Mouse (Mus musculus) stomach, postnatal 0 days (tissue): ENCODE results near the gene Fgfr2. TPM values are rescaled to one million over a fixed set of nuclear protein-coding genes. Genes with fewer than 3 reads are reported as not detected.

Experiments
- ATAC-seq: fragments of 200-750 bp; cut with Nextera tagmentation; 2 replicates; pipeline ENCODE4 v1.8.0; 2017; ENCODE audit not compliant: low FRiP score, low TSS enrichment
- DNase-seq: peaks from one replicate; pipeline ENCODE4 v3.0.0-alpha.2; 2016; ENCODE audit warnings: low spot score
- H3K27ac ChIP-seq: fragments of 300-500 bp; sonication (generic); replicated peaks from 2 replicates; pipeline ENCODE4 v1.5.1; 2014; ENCODE audit warnings: mild to moderate bottlenecking, control low read depth
- H3K27me3 ChIP-seq: fragments of 300-500 bp; sonication (generic); 2 replicates; pipeline ENCODE4 v1.6.1; 2014; ENCODE audit warnings: low read length; ENCODE audit not compliant: control insufficient read depth, insufficient read depth
- H3K36me3 ChIP-seq: fragments of 300-500 bp; sonication (generic); 2 replicates; pipeline ENCODE4 v1.6.1; 2014; ENCODE audit warnings: low read length, mixed read lengths; ENCODE audit not compliant: control insufficient read depth, insufficient read depth
- H3K4me1 ChIP-seq: fragments of 300-500 bp; sonication (generic); replicated peaks from 2 replicates; pipeline ENCODE4 v1.6.1; 2014; ENCODE audit warnings: antibody characterized with exemption; ENCODE audit not compliant: control insufficient read depth, insufficient read depth
- H3K4me2 ChIP-seq: fragments of 300-500 bp; sonication (generic); replicated peaks from 2 replicates; pipeline ENCODE4 v1.6.1; 2014; ENCODE audit warnings: low read depth, mild to moderate bottlenecking, control low read depth, moderate library complexity
- H3K4me3 ChIP-seq: fragments of 300-500 bp; sonication (generic); 2 replicates; pipeline ENCODE4 v1.5.1; 2014; ENCODE audit warnings: low read depth, low read length, control low read depth
- H3K9ac ChIP-seq: fragments of 300-500 bp; sonication (generic); 2 replicates; pipeline ENCODE4 v1.6.1; 2014; ENCODE audit warnings: mild to moderate bottlenecking, low read length, control low read depth, mixed read lengths
- H3K9me3 ChIP-seq: fragments of 300-500 bp; sonication (generic); 2 replicates; pipeline ENCODE4 v1.6.1; 2016; ENCODE audit warnings: low read length; ENCODE audit not compliant: control insufficient read depth
- CTCF ChIP-seq: IDR thresholded peaks from 2 replicates; pipeline ENCODE4 v1.5.1; 2016; ENCODE audit warnings: antibody characterized with exemption, low read depth, mild to moderate bottlenecking, moderate library complexity
- EP300 ChIP-seq: optimal IDR thresholded peaks from 2 replicates; pipeline ENCODE3; 2016; ENCODE audit warnings: antibody characterized with exemption
- WGBS: fragments of 180-500 bp; shearing (Covaris S2); extraction: QIAGEN DNeasy Blood & Tissue Kit; methylation state at CpG from one replicate; pipeline ENCODE4 v1.1.7; 2014; 5-methylcytosine and 5-hydroxymethylcytosine counted together
- polyA plus RNA-seq: library from polyadenylated mRNA; unstranded; fragments of >200 nt; fragmentation: Nextera tagmentation; extraction: Ambion mirVana; gene quantifications from 2 replicates; pipeline ENCODE4 v1.2.1, GENCODE M21; 2015

The Fgfr2 gene
- polyA plus RNA-seq, 1 experiment from 2014 or later: 60.8 TPM

DNA sequence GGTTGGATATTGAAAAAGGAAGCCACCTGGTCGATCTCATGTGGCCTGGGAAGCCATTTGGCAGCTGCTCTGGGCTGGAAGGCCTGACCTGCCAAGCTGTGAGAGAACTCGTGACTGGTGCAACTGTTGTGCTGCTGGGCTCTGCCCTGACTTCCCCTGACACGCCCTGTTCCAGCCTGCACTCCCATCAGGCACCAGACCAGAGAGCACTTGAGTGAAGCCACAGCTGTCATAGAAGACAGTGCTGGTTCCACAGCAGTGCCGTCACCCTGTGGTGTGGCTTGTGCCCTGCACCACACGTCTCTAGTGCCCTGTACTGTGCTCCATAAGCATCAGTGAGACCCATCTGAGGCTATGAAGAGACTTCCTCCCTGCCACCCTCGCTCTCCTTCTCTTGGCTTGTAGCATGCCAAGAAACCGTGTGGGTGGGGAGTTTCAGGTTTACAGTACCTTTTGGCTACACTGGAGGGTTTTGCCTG is 450.6 kb downstream of the Fgfr2 start:
- H3K4me2 ChIP-seq: no peak overlapping the region
- no peak overlapping the region for H3K9ac ChIP-seq
- H3K4me1 ChIP-seq: no peaks in the 10 kb centered on the region
- DNase-seq: peak; percentile 35
- no peaks in the 10 kb centered on the region for H3K9me3 ChIP-seq
- no peaks in the 10 kb centered on the region for H3K36me3 ChIP-seq
- no peak overlapping the region for H3K4me3 ChIP-seq
- TF ChIP-seq CTCF (peak; percentile 11; the same call in 1 of the 2 replicates), EP300 (no peak)
- 52% methylated on average over 7 of the region's 7 CpGs for WGBS
- peak; percentile 18; the same call in 1 of the 2 replicates for ATAC-seq
- H3K27me3 ChIP-seq: no peaks in the 10 kb centered on the region
- peak overlapping the region; percentile 46; the same call in 1 of the 2 replicates for H3K27ac ChIP-seq

GRCm38 (mm10) chr7:132670863-132671165 is 452.3 kb downstream of the Fgfr2 start:
- no peak for TF ChIP-seq EP300
- TF ChIP-seq CTCF: no peak
- no peak for ATAC-seq

DNA sequence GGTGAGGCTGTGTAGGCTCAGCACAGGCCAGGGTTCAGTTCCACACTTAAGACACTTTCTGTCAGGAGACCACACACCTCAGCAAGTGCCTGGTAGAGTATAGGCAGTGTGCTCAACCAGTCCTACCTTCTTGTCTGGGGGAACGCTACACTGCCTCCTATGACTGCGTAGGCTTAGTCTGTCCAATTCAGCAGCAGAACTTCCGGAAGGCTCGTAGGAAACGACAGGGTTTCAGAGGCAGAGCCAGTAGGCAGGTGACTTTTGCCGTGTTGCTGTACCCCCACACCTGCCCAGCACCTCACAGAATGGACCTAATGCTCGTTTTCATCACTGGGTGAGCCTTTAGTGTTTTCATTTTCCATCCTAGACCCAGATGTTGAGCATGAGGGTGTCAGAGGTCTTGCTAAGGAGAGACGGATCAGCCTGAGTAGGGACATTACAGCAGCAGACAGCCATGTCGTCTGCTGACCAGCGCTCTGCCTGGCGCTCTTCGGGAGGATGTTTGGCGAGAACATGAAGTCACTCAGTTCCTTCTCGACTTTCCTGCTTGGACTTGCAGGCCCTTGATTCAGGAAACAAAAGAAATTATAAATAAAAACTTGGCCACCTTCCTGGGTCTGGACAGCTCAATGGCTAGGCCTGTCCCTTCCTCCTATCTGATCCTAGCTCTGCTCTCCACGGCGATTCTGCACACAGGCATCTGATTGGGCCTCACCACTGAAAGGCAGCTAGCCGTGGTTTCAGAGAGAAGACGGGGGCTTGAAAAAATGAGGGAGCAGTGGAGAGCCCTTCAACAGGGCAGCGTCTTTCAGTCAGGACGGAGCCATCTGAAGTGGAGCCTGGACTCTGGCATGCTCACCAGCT is 452.9 kb downstream of the Fgfr2 start:
- TF ChIP-seq CTCF (no peak), EP300 (no peak)
- no peaks in the 10 kb centered on the region for H3K27me3 ChIP-seq
- H3K27ac ChIP-seq: peak overlapping the region; percentile 45; the same call in 1 of the 2 replicates
- ATAC-seq (no peak), DNase-seq (no peak)
- no peaks in the 10 kb centered on the region for H3K36me3 ChIP-seq
- WGBS: 75% methylated on average over 20 of the region's 20 CpGs
- H3K4me2 ChIP-seq: no peak overlapping the region
- H3K9me3 ChIP-seq: no peaks in the 10 kb centered on the region
- no peak overlapping the region for H3K4me3 ChIP-seq
- no peak overlapping the region for H3K9ac ChIP-seq
- H3K4me1 ChIP-seq: no peaks in the 10 kb centered on the region

More at GRCm38 (mm10) chr7:132670863-132671165, 452.3 kb downstream of the Fgfr2 start:
- Histone ChIP-seq H3K27me3 (no peaks in the 10 kb centered on the region), H3K27ac (no peak overlapping the region), H3K9me3 (no peaks in the 10 kb centered on the region), H3K9ac (no peak overlapping the region), H3K4me2 (no peak overlapping the region), H3K4me3 (no peak overlapping the region), H3K4me1 (no peaks in the 10 kb centered on the region), H3K36me3 (no peaks in the 10 kb centered on the region)
- no peak for DNase-seq
- WGBS: 66% methylated on average over 3 of the region's 3 CpGs

GRCm38 (mm10) chr7:132668604-132669003 is 454.5 kb downstream of the Fgfr2 start:
- DNase-seq (no peak), ATAC-seq (no peak)
- TF ChIP-seq EP300 (no peak), CTCF (no peak)
- no peaks in the 10 kb centered on the region for H3K27me3 ChIP-seq
- H3K4me1 ChIP-seq: no peaks in the 10 kb centered on the region
- no peak overlapping the region for H3K27ac ChIP-seq
- no peaks in the 10 kb centered on the region for H3K9me3 ChIP-seq
- no peaks in the 10 kb centered on the region for H3K36me3 ChIP-seq
- WGBS: 47% methylated on average over 2 of the region's 2 CpGs
- no peak overlapping the region for H3K9ac ChIP-seq
- no peak overlapping the region for H3K4me3 ChIP-seq
- H3K4me2 ChIP-seq: no peak overlapping the region

DNA sequence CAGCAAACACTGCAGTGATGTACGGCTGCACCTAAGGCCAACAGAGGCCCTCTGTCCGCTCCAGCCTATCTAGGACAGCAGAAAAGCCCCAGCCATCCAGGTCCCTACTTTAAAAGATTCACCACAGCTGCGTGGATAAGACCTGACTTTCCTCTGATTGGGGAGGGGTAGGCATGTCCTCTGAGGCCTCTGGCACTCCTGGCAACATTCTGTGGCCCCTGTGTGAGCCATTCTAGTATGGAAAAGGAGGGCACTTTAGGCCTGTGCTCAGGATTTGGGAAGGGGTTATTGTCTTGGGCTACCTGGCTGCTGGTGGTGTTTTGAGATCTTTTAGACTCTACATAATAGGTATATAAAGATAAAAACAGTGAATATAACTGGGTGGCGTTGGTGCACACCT is 456.6 kb downstream of the Fgfr2 start:
- no peaks in the 10 kb centered on the region for H3K36me3 ChIP-seq
- H3K27me3 ChIP-seq: no peaks in the 10 kb centered on the region
- H3K4me2 ChIP-seq: no peak overlapping the region
- no peak overlapping the region for H3K4me3 ChIP-seq
- ATAC-seq (no peak), DNase-seq (no peak)
- no peaks in the 10 kb centered on the region for H3K4me1 ChIP-seq
- WGBS: 77% methylated on average over 4 of the region's 4 CpGs
- no peak overlapping the region for H3K27ac ChIP-seq
- no peak for TF ChIP-seq CTCF
- TF ChIP-seq EP300: no peak
- no peaks in the 10 kb centered on the region for H3K9me3 ChIP-seq
- H3K9ac ChIP-seq: no peak overlapping the region
